In genomic region chr2:149305553-149305952, GRCm38 (mm10) we compare ENCODE assay signal across 20 mouse cellular contexts.
DNase-seq lines count a peak whose midpoint lies in the region; ATAC-seq and TF ChIP-seq lines count a peak whose summit lies in the region.
"Had no signal": no experiment of that assay in that cellular context is flagged by ENCODE, and none has a peak within 500 bp of the region (broad histone marks: within the 10 kb centered on the region; RNA-seq: fewer than 3 reads in every experiment).

No protein-coding gene starts in this region.

- H3K4me3 ChIP-seq in G1E (ENCODE audit: low read depth, low read length) (no peak overlapping the region), MEL (ENCODE audit: control insufficient read depth in 1 of 2, insufficient read depth in 1 of 2, low read depth in 2 of 2, low read length in 2 of 2) (no peak overlapping the region)

- TF ChIP-seq CTCF in G1E (IDR thresholded peaks at IDR 0.05; ENCODE audit: low read depth, low read length) (no peak), MEL (IDR thresholded peaks at IDR 0.05 in 2 of 3, conservative IDR thresholded peaks at IDR 0.05 in 1 of 3; ENCODE audit: control insufficient read depth in 1 of 3, insufficient read depth in 1 of 3, low read depth in 2 of 3, low read length in 3 of 3, poor library complexity in 1 of 3, severe bottlenecking in 1 of 3) (no peak)

- no peak overlapping the region for H3K27ac ChIP-seq in MEL (ENCODE audit: control insufficient read depth, low read depth, low read length)

- peaks cover 16% of the 10 kb centered on the region for H3K4me1 ChIP-seq in G1E (ENCODE audit: insufficient read depth, low read depth, low read length)
- peaks cover 0 to 5% of the 10 kb centered on the region in 2 experiments; a peak in 3 of 4 replicates for H3K4me1 ChIP-seq in MEL (ENCODE audit: control insufficient read depth in 1 of 2, insufficient read depth in 2 of 2, low read length in 2 of 2)

- TF ChIP-seq POLR2A in MEL (IDR thresholded peaks at IDR 0.05; ENCODE audit: control insufficient read depth in 1 of 2, insufficient read depth in 1 of 2, low read depth in 1 of 2, low read length in 2 of 2, poor library complexity in 1 of 2), result no peak

- peak; percentile 44 to 61 for TF ChIP-seq EP300 in MEL (IDR thresholded peaks at IDR 0.05; ENCODE audit: low read depth in 1 of 2, low read length in 2 of 2)

- H3K27me3 ChIP-seq in G1E (ENCODE audit: insufficient read depth, low read length) (no peaks in the 10 kb centered on the region), MEL (ENCODE audit: control insufficient read depth in 1 of 2, insufficient read depth in 2 of 2, low read length in 2 of 2) (no peaks in the 10 kb centered on the region)
- H3K27me3 ChIP-seq: CH12.LX, Patski had no signal

- peaks cover 18% of the 10 kb centered on the region for H3K9me3 ChIP-seq in G1E (replicated peaks)
- no peaks in the 10 kb centered on the region; the same call in 1 of the 2 replicates for H3K9me3 ChIP-seq in MEL (replicated peaks; ENCODE audit: insufficient read depth, low read length)

- peak; percentile 3 for DNase-seq in G1E (ENCODE audit: low spot score)
- peak; percentile 23 for DNase-seq in MEL (ENCODE audit: low read depth, low spot score)
- no peak for DNase-seq in frontal cortex, postnatal 25 days (ENCODE audit: low spot score in 2 of 2)
- no peak for DNase-seq in urinary bladder, postnatal 4 days (ENCODE audit: low spot score in 2 of 2)
- DNase-seq: adrenal gland, adult 2 months; adrenal gland, adult 8-10 months; adrenal gland, postnatal 10 days; adrenal gland, postnatal 14 days; adrenal gland, postnatal 25 days; adrenal gland, postnatal 36 days; B cell, adult 2 months; cerebellum, adult 11 months; cerebellum, adult 11-12 months; cerebellum, adult 18-20 months; cerebellum, adult 2 months; cerebellum, adult 8-10 months had no signal

- H3K79me2 ChIP-seq in MEL (ENCODE audit: control insufficient read depth, insufficient read depth, low read length, poor library complexity), result no peaks in the 10 kb centered on the region

- H3K36me3 ChIP-seq in G1E (replicated peaks) (peaks cover 4% of the 10 kb centered on the region), MEL (ENCODE audit: control insufficient read depth in 1 of 2, insufficient read depth in 2 of 2, low read length in 2 of 2) (peaks cover 0 to 5% of the 10 kb centered on the region in 2 experiments; a peak in 1 of 4 replicates)

- ATAC-seq in G1E (ENCODE audit: extremely low read depth, insufficient number of reproducible peaks, low FRiP score, poor library complexity, severe bottlenecking), result peak; percentile 95
- ATAC-seq: activated CD4-positive, CD25-positive, alpha-beta regulatory T cell, adult 4 months; CD4-positive, CD25-positive, alpha-beta regulatory T cell, adult 4 months; Patski had no signal

- no peak for TF ChIP-seq RAD21 in MEL (IDR thresholded peaks at IDR 0.05; ENCODE audit: low read depth, low read length)

- no peak overlapping the region for H3K9ac ChIP-seq in MEL (ENCODE audit: control insufficient read depth, low read depth, low read length, poor library complexity, severe bottlenecking)

TF ChIP-seq in MEL, 35 proteins besides CTCF, POLR2A, EP300 and RAD21:
- no peak for TF ChIP-seq NRF1 (IDR thresholded peaks at IDR 0.05; ENCODE audit: insufficient read depth, low read depth, low read length, poor library complexity, severe bottlenecking)
- no peak for TF ChIP-seq MEF2A (IDR thresholded peaks at IDR 0.05; ENCODE audit: extremely low read depth, insufficient replicate concordance, low read depth, low read length, poor library complexity, severe bottlenecking)
- no peak for TF ChIP-seq ZC3H11A (IDR thresholded peaks at IDR 0.05; ENCODE audit: low read depth, low read length)
- TF ChIP-seq SIN3A (IDR thresholded peaks at IDR 0.05; ENCODE audit: low read length), result no peak
- no peak for TF ChIP-seq POLR2AphosphoS2 (IDR thresholded peaks at IDR 0.05; ENCODE audit: low read length)
- TF ChIP-seq POLR2AphosphoS5 (IDR thresholded peaks at IDR 0.05; ENCODE audit: borderline replicate concordance, low read depth, low read length), result no peak
- peak; percentile 67; the same call in 1 of the 2 replicates for TF ChIP-seq TCF12 (IDR thresholded peaks at IDR 0.05; ENCODE audit: low read depth, low read length)
- 0 out of 2 replicates have a peak, but pooled peaks have one; percentile 24 for TF ChIP-seq ETS1 (IDR thresholded peaks at IDR 0.05; ENCODE audit: low read depth, low read length)

Comparison
In these comparisons a context has a peak if more than half of its experiments do, and no peak if none do; other contexts are left out.
1. DNase-seq: peak in G1E (single experiment) and MEL (single experiment); none in frontal cortex, postnatal 25 days (0 of 2) and urinary bladder, postnatal 4 days (0 of 2).